Mouse (Mus musculus) lung, adult 2 months (tissue): ENCODE results near the gene Apbb2.

Source experiments
- CTCF ChIP-seq: fragments of 200-500 bp; IDR thresholded peaks from 2 replicates; pipeline ENCODE4 v1.5.1; 2011; ENCODE audit warnings: mild to moderate bottlenecking, low read length, control low read depth; ENCODE audit not compliant: insufficient read depth
- POLR2A ChIP-seq: fragments of 200-500 bp; IDR thresholded peaks from 2 replicates; pipeline ENCODE4 v1.6.1; 2011; ENCODE audit warnings: low read depth, mild to moderate bottlenecking, control low read depth, low read length, borderline replicate concordance; ENCODE audit errors: extremely low read depth

GRCm38 (mm10) chr5:66341848-66342247 is 276.7 kb downstream of the Apbb2 start:
- no peak for TF ChIP-seq CTCF
- TF ChIP-seq POLR2A, result no peak
